32 mouse cellular contexts compared by ENCODE assay signal in genomic region chr17:84213464-84213863, GRCm38 (mm10).
"Had no signal": no experiment of that assay in that cellular context is flagged by ENCODE, and none has a peak within 500 bp of the region (broad histone marks: within the 10 kb centered on the region; RNA-seq: fewer than 3 reads in every experiment).

No protein-coding gene starts in this region.

- ATAC-seq: hindbrain, embryonic 16.5 days; hindbrain, postnatal 0 days; inflammation-experienced regulatory T-cells, adult 6 months; intestine, embryonic 15.5 days; intestine, embryonic 16.5 days; intestine, postnatal 0 days had no signal

- H3K4me1 ChIP-seq: heart, embryonic 15.5 days; hindbrain, embryonic 10.5 days; hindbrain, embryonic 12.5 days; hindbrain, embryonic 13.5 days; hindbrain, embryonic 15.5 days had no signal

- H3K9ac ChIP-seq: heart, embryonic 12.5 days; heart, embryonic 13.5 days; heart, embryonic 15.5 days; hindbrain, embryonic 12.5 days; hindbrain, embryonic 13.5 days; hindbrain, embryonic 14.5 days; hindbrain, embryonic 15.5 days; intestine, embryonic 15.5 days had no signal

- H3K4me2 ChIP-seq: heart, embryonic 11.5 days; heart, embryonic 12.5 days; heart, embryonic 13.5 days; heart, embryonic 15.5 days; hindbrain, embryonic 12.5 days; hindbrain, embryonic 13.5 days; hindbrain, embryonic 14.5 days; hindbrain, embryonic 15.5 days; intestine, embryonic 15.5 days had no signal

- H3K9me3 ChIP-seq: heart, embryonic 10.5 days; heart, embryonic 12.5 days; heart, embryonic 13.5 days; heart, embryonic 15.5 days; hindbrain, embryonic 10.5 days; hindbrain, embryonic 12.5 days; hindbrain, embryonic 13.5 days; hindbrain, embryonic 15.5 days; intestine, embryonic 15.5 days had no signal

- H3K27ac ChIP-seq: heart, adult 2 months; heart, embryonic 10.5 days; heart, embryonic 13.5 days; heart, embryonic 15.5 days; hindbrain, embryonic 10.5 days; hindbrain, embryonic 12.5 days; hindbrain, embryonic 13.5 days; hindbrain, embryonic 14.5 days; hindbrain, embryonic 15.5 days; hindbrain, postnatal 0 days; intestine, embryonic 15.5 days; layer of hippocampus, adult 2 months; left cerebral cortex, adult 2 months had no signal

- H3K4me3 ChIP-seq: heart, adult 2 months; heart, embryonic 10.5 days; heart, embryonic 12.5 days; heart, embryonic 13.5 days; heart, embryonic 15.5 days; hindbrain, embryonic 10.5 days; hindbrain, embryonic 12.5 days; hindbrain, embryonic 13.5 days; hindbrain, embryonic 15.5 days; intestine, embryonic 15.5 days; layer of hippocampus, adult 2 months; left cerebral cortex, adult 2 months had no signal

- DNase-seq: heart, adult 18-20 months; heart, adult 2 months; heart, postnatal 10 days; heart, postnatal 14 days; heart, postnatal 36 days; heart, postnatal 4 days; kidney, adult 11 months; kidney, adult 18-20 months; kidney, adult 2 months; kidney, adult 8-10 months; kidney, adult 9 months; kidney, postnatal 25 days; layer of hippocampus, adult 9-11 months; layer of hippocampus, postnatal 36 days had no signal

- H3K36me3 ChIP-seq: heart, embryonic 15.5 days; hindbrain, embryonic 15.5 days had no signal

- H3K27me3 ChIP-seq: heart, embryonic 12.5 days; heart, embryonic 13.5 days; heart, embryonic 15.5 days; hindbrain, embryonic 12.5 days; hindbrain, embryonic 13.5 days; hindbrain, embryonic 15.5 days; intestine, embryonic 15.5 days had no signal
